Mouse (Mus musculus) stomach, postnatal 0 days (tissue): ENCODE results near the gene Tmed10.

Experiments used
- CTCF ChIP-seq: IDR thresholded peaks from 2 replicates; pipeline ENCODE4 v1.5.1; 2016; ENCODE audit warnings: antibody characterized with exemption, low read depth, mild to moderate bottlenecking, moderate library complexity
- EP300 ChIP-seq: optimal IDR thresholded peaks from 2 replicates; pipeline ENCODE3; 2016; ENCODE audit warnings: antibody characterized with exemption

DNA sequence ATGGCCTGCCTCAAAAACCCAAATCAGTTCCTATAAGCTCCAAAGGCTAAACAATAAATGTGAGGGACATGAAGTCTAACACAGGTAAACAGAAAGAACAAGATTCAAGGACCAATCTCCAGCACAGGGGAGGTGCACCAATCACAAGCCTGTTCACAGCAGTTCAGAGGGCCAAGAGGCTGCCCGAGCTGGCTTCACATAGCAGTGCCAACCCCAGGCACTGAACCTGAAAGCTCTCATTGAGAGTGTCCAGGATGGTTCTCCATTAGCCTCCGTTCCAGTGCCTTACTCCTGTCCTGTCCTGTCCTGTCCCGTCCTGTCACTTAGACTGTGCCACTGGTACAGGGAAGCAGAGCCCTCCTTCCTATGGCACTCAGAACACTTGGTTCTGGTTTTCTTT is 27.5 kb downstream of the Tmed10 start:
- no peak for TF ChIP-seq CTCF
- TF ChIP-seq EP300 = no peak
